Mouse (Mus musculus): ENCODE measurements around the gene Cep72.

- TF ChIP-seq CTCF (IDR thresholded peaks at IDR 0.05) (no peak), EP300 (IDR thresholded peaks at IDR 0.05) (no peak)
Observed at GRCm38 (mm10) chr13:74061613-74062377, at the start of gene Cep72.

Data from lung, postnatal 0 days (tissue).